Mouse (Mus musculus) C2C12 (cell line): Measurements from ENCODE around the gene Gramd1b.

Experiments
- CTCF ChIP-seq: IDR thresholded peaks from one replicate; pipeline ENCODE4 v1.5.1; 2011; ENCODE audit not compliant: control insufficient read depth, insufficient read depth, insufficient read length
- FOSL1 ChIP-seq: IDR thresholded peaks from one replicate; pipeline ENCODE4 v1.8.0; 2011; ENCODE audit warnings: mild to moderate bottlenecking, low read length; ENCODE audit not compliant: poor library complexity, insufficient read depth, severe bottlenecking
- MAX ChIP-seq: IDR thresholded peaks from one replicate; pipeline ENCODE4 v1.6.1; 2011; ENCODE audit warnings: mild to moderate bottlenecking, control low read depth
- MYOG ChIP-seq: IDR thresholded peaks from one replicate; pipeline ENCODE4 v1.6.1; 2011; ENCODE audit not compliant: control insufficient read depth, insufficient read length; ENCODE audit errors: extremely low read depth
- USF1 ChIP-seq: IDR thresholded peaks from one replicate; pipeline ENCODE4 v1.6.1; 2011; ENCODE audit warnings: low read depth, mild to moderate bottlenecking, control low read depth, moderate library complexity

GRCm38 (mm10) chr9:40331411-40332286, 199.5 kb downstream of the Gramd1b start:
- no peak for TF ChIP-seq CTCF
- TF ChIP-seq USF1, result no peak
- no peak for TF ChIP-seq MYOG
- TF ChIP-seq MAX, result no peak
- TF ChIP-seq FOSL1, result no peak
